Mouse (Mus musculus): ENCODE measurements around the gene Zfp281. TPM values are rescaled to one million over a fixed set of nuclear protein-coding genes. Genes with fewer than 3 reads are reported as not detected.

The Zfp281 gene
- polyA plus RNA-seq, 1 experiment from 2014 or later: 14.1 TPM

DNA sequence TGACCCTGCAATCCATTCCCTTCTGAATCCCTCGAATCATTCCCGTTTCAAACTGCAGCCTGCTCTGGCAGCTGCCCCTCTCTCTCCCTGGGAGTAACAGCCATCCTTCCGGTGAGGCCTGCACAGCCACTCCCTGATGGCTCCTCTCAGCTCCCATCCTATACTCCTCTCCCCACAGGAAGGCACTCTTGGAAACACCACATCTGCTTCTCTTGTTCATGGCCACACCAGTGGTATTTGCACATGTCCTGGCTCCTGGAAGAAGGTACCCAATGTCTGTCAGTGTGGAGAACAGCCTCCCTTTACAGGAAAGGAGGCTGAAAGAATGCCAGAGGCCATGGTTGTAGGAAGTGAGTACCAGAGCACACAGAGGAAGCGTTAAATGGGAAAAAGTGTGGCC is 19.8 kb downstream of the Zfp281 start:
- WGBS: 42% methylated on average over 4 of the region's 4 CpGs
- no peak overlapping the region for H3K4me3 ChIP-seq (ENCODE audit: control insufficient read depth in 1 of 2, insufficient read depth in 1 of 2, low read depth in 1 of 2, low read length in 2 of 2)

GRCm38 (mm10) chr1:136645849-136646625 is 21.3 kb downstream of the Zfp281 start:
- ATAC-seq (ENCODE audit: insufficient number of reproducible peaks, insufficient read depth, low FRiP score, low read depth): no peak
- Histone ChIP-seq H3K4me2 (ENCODE audit: low read length) (no peak overlapping the region), H3K27me3 (ENCODE audit: control insufficient read depth, insufficient read depth, low read length) (no peaks in the 10 kb centered on the region), H3K36me3 (ENCODE audit: control insufficient read depth, insufficient read depth, low read length) (no peaks in the 10 kb centered on the region), H3K9me3 (ENCODE audit: control insufficient read depth, low read length) (no peaks in the 10 kb centered on the region), H3K9ac (ENCODE audit: low read length) (no peak overlapping the region), H3K4me3 (ENCODE audit: control insufficient read depth in 1 of 2, insufficient read depth in 1 of 2, low read depth in 1 of 2, low read length in 2 of 2) (no peak overlapping the region), H3K27ac (replicated peaks in 1 of 2; ENCODE audit: control insufficient read depth in 1 of 2, insufficient read depth in 1 of 2, low read depth in 2 of 2, low read length in 2 of 2) (no peak overlapping the region), H3K4me1 (ENCODE audit: control insufficient read depth in 2 of 2, insufficient read depth in 2 of 2, low read length in 2 of 2) (no peaks in the 10 kb centered on the region)
- WGBS: 82% methylated on average over 8 of the region's 8 CpGs

More for the DNA sequence above, 19.8 kb downstream of the Zfp281 start:
- Histone ChIP-seq H3K4me1 (ENCODE audit: control insufficient read depth in 2 of 2, insufficient read depth in 2 of 2, low read length in 2 of 2) (no peaks in the 10 kb centered on the region), H3K27ac (replicated peaks in 1 of 2; ENCODE audit: control insufficient read depth in 1 of 2, insufficient read depth in 1 of 2, low read depth in 2 of 2, low read length in 2 of 2) (no peak overlapping the region), H3K27me3 (ENCODE audit: control insufficient read depth, insufficient read depth, low read length) (no peaks in the 10 kb centered on the region), H3K9me3 (ENCODE audit: control insufficient read depth, low read length) (no peaks in the 10 kb centered on the region), H3K36me3 (ENCODE audit: control insufficient read depth, insufficient read depth, low read length) (no peaks in the 10 kb centered on the region), H3K9ac (ENCODE audit: low read length) (no peak overlapping the region), H3K4me2 (ENCODE audit: low read length) (no peak overlapping the region)
- ATAC-seq (ENCODE audit: insufficient number of reproducible peaks, insufficient read depth, low FRiP score, low read depth): no peak

DNA sequence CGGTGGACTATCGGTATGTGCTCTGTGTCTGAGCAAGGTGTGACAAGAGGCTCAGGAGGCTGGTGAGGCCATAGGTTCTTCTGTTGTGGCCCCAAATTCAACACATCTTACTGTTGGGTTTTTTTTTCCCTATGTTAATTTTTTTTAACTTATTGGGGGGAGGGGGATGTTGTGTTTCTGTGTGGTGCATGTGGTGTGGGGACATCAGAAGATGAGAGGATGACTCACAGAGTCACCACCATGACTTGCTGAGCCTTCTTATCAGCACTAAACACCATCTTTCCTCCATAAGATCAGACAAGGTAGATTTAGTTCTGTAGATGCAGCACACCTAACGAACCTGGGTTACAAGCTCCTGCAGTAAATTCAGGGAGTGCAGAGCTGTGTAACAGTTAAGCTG is 27.4 kb downstream of the Zfp281 start:
- H3K27me3 ChIP-seq (ENCODE audit: control insufficient read depth, insufficient read depth, low read length): no peaks in the 10 kb centered on the region
- no peaks in the 10 kb centered on the region for H3K36me3 ChIP-seq (ENCODE audit: control insufficient read depth, insufficient read depth, low read length)
- WGBS: 80% methylated on average over 3 of the region's 3 CpGs
- H3K4me3 ChIP-seq (ENCODE audit: control insufficient read depth in 1 of 2, insufficient read depth in 1 of 2, low read depth in 1 of 2, low read length in 2 of 2): no peak overlapping the region
- no peak overlapping the region for H3K9ac ChIP-seq (ENCODE audit: low read length)
- H3K9me3 ChIP-seq (ENCODE audit: control insufficient read depth, low read length): no peaks in the 10 kb centered on the region
- no peak overlapping the region for H3K27ac ChIP-seq (replicated peaks in 1 of 2; ENCODE audit: control insufficient read depth in 1 of 2, insufficient read depth in 1 of 2, low read depth in 2 of 2, low read length in 2 of 2)
- peaks cover 0 to 5% of the 10 kb centered on the region in 2 experiments; a peak in 1 of 4 replicates for H3K4me1 ChIP-seq (ENCODE audit: control insufficient read depth in 2 of 2, insufficient read depth in 2 of 2, low read length in 2 of 2)
- no peak for ATAC-seq (ENCODE audit: insufficient number of reproducible peaks, insufficient read depth, low FRiP score, low read depth)
- H3K4me2 ChIP-seq (ENCODE audit: low read length): no peak overlapping the region

DNA sequence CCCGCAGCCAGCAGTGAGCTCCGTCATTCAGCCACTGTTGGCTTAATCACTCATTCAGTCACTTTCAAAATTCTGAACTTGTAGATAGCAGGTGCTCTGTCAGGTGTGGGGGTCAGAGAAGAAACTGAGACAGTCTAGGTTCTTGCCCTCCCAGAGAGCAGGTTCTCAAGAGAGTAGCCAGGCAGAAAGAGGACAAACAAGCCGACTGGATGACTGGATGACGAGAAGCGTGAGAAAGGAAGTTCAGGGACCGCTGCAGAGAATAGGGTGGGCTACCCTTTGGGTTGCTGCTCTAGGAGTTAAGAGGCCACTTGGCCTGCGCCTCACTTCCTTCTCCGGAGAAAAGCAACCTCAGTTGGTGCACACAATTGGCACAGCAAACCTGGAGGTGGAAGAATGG is 28.8 kb downstream of the Zfp281 start:
- no peaks in the 10 kb centered on the region for H3K9me3 ChIP-seq (ENCODE audit: control insufficient read depth, low read length)
- no peaks in the 10 kb centered on the region for H3K36me3 ChIP-seq (ENCODE audit: control insufficient read depth, insufficient read depth, low read length)
- H3K4me2 ChIP-seq (ENCODE audit: low read length): no peak overlapping the region
- H3K4me1 ChIP-seq (ENCODE audit: control insufficient read depth in 2 of 2, insufficient read depth in 2 of 2, low read length in 2 of 2): peaks cover 0 to 5% of the 10 kb centered on the region in 2 experiments; a peak in 1 of 4 replicates
- no peak overlapping the region for H3K9ac ChIP-seq (ENCODE audit: low read length)
- no peak overlapping the region for H3K4me3 ChIP-seq (ENCODE audit: control insufficient read depth in 1 of 2, insufficient read depth in 1 of 2, low read depth in 1 of 2, low read length in 2 of 2)
- no peaks in the 10 kb centered on the region for H3K27me3 ChIP-seq (ENCODE audit: control insufficient read depth, insufficient read depth, low read length)
- H3K27ac ChIP-seq (replicated peaks in 1 of 2; ENCODE audit: control insufficient read depth in 1 of 2, insufficient read depth in 1 of 2, low read depth in 2 of 2, low read length in 2 of 2): no peak overlapping the region
- WGBS: 81% methylated on average over 8 of the region's 8 CpGs
- no peak for ATAC-seq (ENCODE audit: insufficient number of reproducible peaks, insufficient read depth, low FRiP score, low read depth)

GRCm38 (mm10) chr1:136654385-136654784 is 29.7 kb downstream of the Zfp281 start:
- Histone ChIP-seq H3K27ac (replicated peaks in 1 of 2; ENCODE audit: control insufficient read depth in 1 of 2, insufficient read depth in 1 of 2, low read depth in 2 of 2, low read length in 2 of 2) (no peak overlapping the region), H3K9me3 (ENCODE audit: control insufficient read depth, low read length) (no peaks in the 10 kb centered on the region), H3K27me3 (ENCODE audit: control insufficient read depth, insufficient read depth, low read length) (no peaks in the 10 kb centered on the region), H3K4me3 (ENCODE audit: control insufficient read depth in 1 of 2, insufficient read depth in 1 of 2, low read depth in 1 of 2, low read length in 2 of 2) (no peak overlapping the region), H3K4me2 (ENCODE audit: low read length) (no peak overlapping the region), H3K9ac (ENCODE audit: low read length) (no peak overlapping the region), H3K36me3 (ENCODE audit: control insufficient read depth, insufficient read depth, low read length) (no peaks in the 10 kb centered on the region), H3K4me1 (ENCODE audit: control insufficient read depth in 2 of 2, insufficient read depth in 2 of 2, low read length in 2 of 2) (peaks cover 0 to 5% of the 10 kb centered on the region in 2 experiments; a peak in 1 of 4 replicates)
- 48% methylated on average over 11 of the region's 11 CpGs for WGBS
- no peak for ATAC-seq (ENCODE audit: insufficient number of reproducible peaks, insufficient read depth, low FRiP score, low read depth)

DNA sequence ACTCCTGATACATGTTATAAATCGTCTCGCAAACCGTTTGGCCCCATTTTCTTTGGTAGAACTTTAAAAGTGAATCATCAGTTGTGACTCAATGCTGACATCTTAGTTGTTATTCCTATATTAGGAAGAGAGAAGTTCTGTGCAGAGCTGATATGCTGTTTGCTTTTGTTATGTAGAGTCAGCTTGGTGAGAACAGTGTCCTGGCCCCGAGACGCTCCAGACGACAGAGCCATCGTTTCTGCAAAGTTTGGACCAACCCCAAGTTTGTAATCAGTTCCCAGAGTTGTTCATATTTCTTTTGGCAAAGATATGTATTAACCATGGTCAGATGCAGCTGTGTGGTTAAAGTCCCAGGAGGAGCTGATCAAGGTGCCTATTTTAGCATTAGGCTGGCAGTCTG is 31.9 kb downstream of the Zfp281 start:
- no peaks in the 10 kb centered on the region for H3K27me3 ChIP-seq (ENCODE audit: control insufficient read depth, insufficient read depth, low read length)
- no peak for ATAC-seq (ENCODE audit: insufficient number of reproducible peaks, insufficient read depth, low FRiP score, low read depth)
- 50% methylated on average over 7 of the region's 7 CpGs for WGBS
- peaks cover 2 to 5% of the 10 kb centered on the region in 2 experiments; a peak in 2 of 4 replicates for H3K4me1 ChIP-seq (ENCODE audit: control insufficient read depth in 2 of 2, insufficient read depth in 2 of 2, low read length in 2 of 2)
- no peak overlapping the region for H3K4me3 ChIP-seq (ENCODE audit: control insufficient read depth in 1 of 2, insufficient read depth in 1 of 2, low read depth in 1 of 2, low read length in 2 of 2)
- no peak overlapping the region for H3K9ac ChIP-seq (ENCODE audit: low read length)
- no peaks in the 10 kb centered on the region for H3K9me3 ChIP-seq (ENCODE audit: control insufficient read depth, low read length)
- H3K36me3 ChIP-seq (ENCODE audit: control insufficient read depth, insufficient read depth, low read length): no peaks in the 10 kb centered on the region
- H3K4me2 ChIP-seq (ENCODE audit: low read length): no peak overlapping the region
- no peak overlapping the region; a peak in 1 of 4 replicates for H3K27ac ChIP-seq (replicated peaks in 1 of 2; ENCODE audit: control insufficient read depth in 1 of 2, insufficient read depth in 1 of 2, low read depth in 2 of 2, low read length in 2 of 2)

- H3K4me3 ChIP-seq (ENCODE audit: control insufficient read depth in 1 of 2, insufficient read depth in 1 of 2, low read depth in 1 of 2, low read length in 2 of 2): no peak overlapping the region
- no peak for ATAC-seq (ENCODE audit: insufficient number of reproducible peaks, insufficient read depth, low FRiP score, low read depth)
- no peak overlapping the region for H3K9ac ChIP-seq (ENCODE audit: low read length)
- peaks cover 6 to 11% of the 10 kb centered on the region in 2 experiments; a peak in 3 of 4 replicates for H3K4me1 ChIP-seq (ENCODE audit: control insufficient read depth in 2 of 2, insufficient read depth in 2 of 2, low read length in 2 of 2)
- no peaks in the 10 kb centered on the region for H3K9me3 ChIP-seq (ENCODE audit: control insufficient read depth, low read length)
- H3K36me3 ChIP-seq (ENCODE audit: control insufficient read depth, insufficient read depth, low read length): no peaks in the 10 kb centered on the region
- no peak overlapping the region for H3K4me2 ChIP-seq (ENCODE audit: low read length)
- no peak overlapping the region for H3K27ac ChIP-seq (replicated peaks in 1 of 2; ENCODE audit: control insufficient read depth in 1 of 2, insufficient read depth in 1 of 2, low read depth in 2 of 2, low read length in 2 of 2)
- H3K27me3 ChIP-seq (ENCODE audit: control insufficient read depth, insufficient read depth, low read length): no peaks in the 10 kb centered on the region
- 91% methylated on average over 13 of the region's 13 CpGs for WGBS
Measured at GRCm38 (mm10) chr1:136658456-136659227, 33.9 kb downstream of the Zfp281 start.
